Mouse (Mus musculus) liver, embryonic 15.5 days (tissue): ENCODE measurements around the gene Rprd2. TPM values are rescaled to one million over a fixed set of nuclear protein-coding genes. Genes with fewer than 3 reads are reported as not detected.

Experiments
- ATAC-seq: fragments of 200-750 bp; cut with Nextera tagmentation; 2 replicates; pipeline ENCODE4 v1.8.0; 2017; ENCODE audit warnings: moderate number of reproducible peaks, mild to moderate bottlenecking, moderate library complexity; ENCODE audit not compliant: insufficient read depth
- H3K27ac ChIP-seq: fragments of 300-500 bp; sonication (generic); replicated peaks from 2 replicates; pipeline ENCODE4 v1.5.1; 2015; ENCODE audit warnings: mild to moderate bottlenecking, inconsistent platforms
- H3K27me3 ChIP-seq: fragments of 300-500 bp; sonication (generic); 2 replicates; pipeline ENCODE4 v1.6.1; 2015; ENCODE audit warnings: mild to moderate bottlenecking, inconsistent platforms
- H3K36me3 ChIP-seq: fragments of 300-500 bp; sonication (generic); replicated peaks from 2 replicates; pipeline ENCODE4 v1.6.1; 2015; ENCODE audit warnings: moderate library complexity, mild to moderate bottlenecking, inconsistent platforms
- H3K4me1 ChIP-seq: fragments of 300-500 bp; sonication (generic); replicated peaks from 2 replicates; pipeline ENCODE4 v1.6.1; 2015; ENCODE audit warnings: inconsistent platforms
- H3K4me2 ChIP-seq: fragments of 300-500 bp; sonication (generic); 2 replicates; pipeline ENCODE4 v1.6.1; 2015; ENCODE audit warnings: moderate library complexity, mild to moderate bottlenecking, inconsistent platforms
- H3K4me3 ChIP-seq: fragments of 300-500 bp; sonication (generic); replicated peaks from 2 replicates; pipeline ENCODE4 v1.5.1; 2015; ENCODE audit warnings: mild to moderate bottlenecking, inconsistent platforms
- H3K9ac ChIP-seq: fragments of 300-500 bp; sonication (generic); 2 replicates; pipeline ENCODE4 v1.6.1; 2015; ENCODE audit warnings: moderate library complexity, mild to moderate bottlenecking, inconsistent platforms
- H3K9me3 ChIP-seq: fragments of 300-500 bp; sonication (generic); replicated peaks from 2 replicates; pipeline ENCODE4 v1.6.1; 2016; ENCODE audit warnings: inconsistent platforms
- WGBS: fragments of 180-500 bp; shearing (Covaris S2); methylation state at CpG from one replicate; pipeline ENCODE4 v1.1.7; 2015; ENCODE audit warnings: mixed read lengths; ENCODE audit not compliant: insufficient replicate concordance; 5-methylcytosine and 5-hydroxymethylcytosine counted together
- polyA plus RNA-seq: library from polyadenylated mRNA; unstranded; fragments of >200 nt; fragmentation: Nextera tagmentation; extraction: Ambion mirVana; gene quantifications from 2 replicates; pipeline ENCODE4 v1.2.1, GENCODE M21; 2015

Rprd2 gene
- polyA plus RNA-seq, 1 experiment from 2014 or later, result 6.5 TPM

DNA sequence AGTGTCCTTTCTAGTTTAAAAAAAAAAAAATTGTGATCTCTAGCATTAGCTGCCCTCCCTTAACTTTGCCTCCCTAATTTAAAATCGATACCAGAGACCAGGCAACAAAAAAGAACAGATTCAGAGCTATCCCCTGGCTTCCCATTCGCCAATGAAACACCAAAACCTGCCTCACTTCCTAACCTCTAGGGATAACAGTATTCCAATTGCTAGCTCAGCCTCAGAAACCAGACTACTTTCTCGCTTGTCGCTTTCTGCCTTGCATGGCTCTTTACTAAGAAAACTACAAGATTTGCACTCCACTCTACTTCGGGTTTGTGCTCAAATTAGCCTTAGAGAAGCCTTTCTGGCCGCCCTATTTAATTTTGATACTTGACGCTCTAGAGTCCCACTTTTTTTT is 37.5 kb upstream of the Rprd2 start:
- peak overlapping the region; percentile 84 for H3K9ac ChIP-seq
- H3K36me3 ChIP-seq, result peaks cover 24% of the 10 kb centered on the region
- no peaks in the 10 kb centered on the region for H3K27me3 ChIP-seq
- H3K27ac ChIP-seq, result peak overlapping the region; percentile 81
- 34% methylated on average over 7 of the region's 7 CpGs for WGBS
- H3K4me2 ChIP-seq, result peak overlapping the region; percentile 78
- no peaks in the 10 kb centered on the region for H3K9me3 ChIP-seq
- peak overlapping the region; percentile 87 for H3K4me3 ChIP-seq
- peaks cover 43% of the 10 kb centered on the region for H3K4me1 ChIP-seq
- no peak for ATAC-seq

DNA sequence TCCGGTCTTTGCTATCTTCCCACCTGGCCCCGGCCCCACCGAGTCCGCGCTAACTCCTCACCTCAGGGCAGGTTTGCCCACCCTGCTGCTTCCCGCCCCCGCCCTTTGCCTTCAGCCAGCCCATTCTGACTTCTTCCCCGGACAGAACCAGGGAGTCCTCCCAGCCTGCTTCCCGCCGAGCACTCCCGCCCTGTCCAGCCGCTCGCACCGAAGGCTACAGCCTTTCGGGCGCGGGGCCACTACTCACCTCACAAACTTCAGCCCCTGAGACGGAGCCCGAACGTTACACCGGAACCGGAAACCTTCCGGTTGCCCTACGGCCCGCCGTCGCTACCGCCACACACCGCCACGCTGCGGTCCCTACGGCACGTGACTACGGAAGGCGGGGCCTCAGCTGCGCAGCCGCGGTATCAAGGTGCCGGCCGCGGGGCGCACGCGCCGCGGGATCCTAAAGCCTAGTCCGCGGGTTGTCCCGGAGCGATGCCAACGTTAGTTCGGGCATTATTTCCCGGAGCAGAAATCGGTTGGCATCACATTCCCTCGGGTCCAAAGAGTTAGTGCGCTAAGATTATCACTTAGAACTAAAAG is 36.9 kb upstream of the Rprd2 start, which contains the start of gene Prpf3:
Gene Prpf3 (minus strand): TSS at position 384 of the 588 bp plus-strand sequence.
- ATAC-seq, result peak; percentile 96
- H3K27ac ChIP-seq, result peak within 1 kb of the TSS; percentile 81
- H3K27me3 ChIP-seq, result no peaks in the 10 kb centered on the region
- H3K4me1 ChIP-seq, result peaks cover 48% of the 10 kb centered on the region
- under 1% methylated on average over 56 of the region's 56 CpGs for WGBS
- H3K4me3 ChIP-seq, result peak within 1 kb of the TSS; percentile 87
- H3K36me3 ChIP-seq, result peaks cover 30% of the 10 kb centered on the region
- peak within 1 kb of the TSS; percentile 84 for H3K9ac ChIP-seq
- H3K9me3 ChIP-seq, result no peaks in the 10 kb centered on the region
- peak within 1 kb of the TSS; percentile 78 for H3K4me2 ChIP-seq

DNA sequence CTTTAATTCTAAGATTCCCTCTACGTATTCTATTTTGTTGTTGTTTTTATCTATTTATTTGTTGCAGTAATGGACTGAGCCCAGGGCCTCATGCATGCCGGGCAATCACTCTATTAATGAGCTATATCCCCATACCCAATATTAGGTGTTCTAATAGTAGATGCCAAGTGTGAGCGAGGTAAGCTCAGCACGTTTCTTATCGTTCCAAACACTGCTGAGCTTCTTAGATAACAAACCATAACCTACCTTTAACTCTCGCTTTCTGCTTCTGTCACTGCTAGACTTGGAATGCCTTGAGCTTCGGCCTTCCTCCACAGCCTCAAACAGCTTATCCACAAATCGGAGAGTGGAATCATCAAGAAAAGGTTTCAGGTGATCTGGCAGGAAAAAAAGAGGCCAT is 32.7 kb upstream of the Rprd2 start:
- ATAC-seq, result no peak
- Histone ChIP-seq H3K9me3 (no peaks in the 10 kb centered on the region), H3K36me3 (peaks cover 72% of the 10 kb centered on the region), H3K9ac (no peak overlapping the region), H3K4me3 (no peak overlapping the region), H3K4me2 (peak overlapping the region; percentile 16; the same call in 1 of the 2 replicates), H3K27me3 (no peaks in the 10 kb centered on the region), H3K27ac (0 out of 2 replicates have a peak overlapping the region, but pooled peaks have one; percentile 16), H3K4me1 (peaks cover 48% of the 10 kb centered on the region)
- 33% methylated on average over 8 of the region's 8 CpGs for WGBS

DNA sequence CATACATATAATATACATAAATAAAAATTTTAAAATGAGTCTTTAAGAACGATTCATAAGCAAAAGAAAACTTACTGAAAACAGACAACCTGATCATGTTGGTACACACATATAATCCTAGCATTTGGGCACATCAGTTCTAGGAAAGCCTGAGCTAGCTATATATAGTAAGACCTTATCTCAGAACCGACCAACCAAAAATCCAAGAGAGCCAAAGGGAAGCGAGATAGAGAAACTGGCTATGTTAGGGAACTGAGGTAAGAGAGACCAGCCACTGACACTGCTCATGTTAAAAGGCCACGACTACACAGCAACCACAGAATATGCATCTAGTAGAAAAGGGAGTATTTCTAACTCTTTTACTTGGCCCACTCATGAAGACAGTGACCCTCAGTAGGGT is 31.9 kb upstream of the Rprd2 start:
- H3K9me3 ChIP-seq, result no peaks in the 10 kb centered on the region
- H3K4me1 ChIP-seq, result peaks cover 44% of the 10 kb centered on the region
- 29% methylated on average over 4 of the region's 4 CpGs for WGBS
- H3K27me3 ChIP-seq, result no peaks in the 10 kb centered on the region
- H3K36me3 ChIP-seq, result peaks cover 79% of the 10 kb centered on the region
- no peak overlapping the region for H3K4me3 ChIP-seq
- peak overlapping the region; percentile 16; the same call in 1 of the 2 replicates for H3K27ac ChIP-seq
- H3K9ac ChIP-seq, result no peak overlapping the region
- no peak; the same call in 1 of the 2 replicates for ATAC-seq
- H3K4me2 ChIP-seq, result 0 out of 2 replicates have a peak overlapping the region, but pooled peaks have one; percentile 3

DNA sequence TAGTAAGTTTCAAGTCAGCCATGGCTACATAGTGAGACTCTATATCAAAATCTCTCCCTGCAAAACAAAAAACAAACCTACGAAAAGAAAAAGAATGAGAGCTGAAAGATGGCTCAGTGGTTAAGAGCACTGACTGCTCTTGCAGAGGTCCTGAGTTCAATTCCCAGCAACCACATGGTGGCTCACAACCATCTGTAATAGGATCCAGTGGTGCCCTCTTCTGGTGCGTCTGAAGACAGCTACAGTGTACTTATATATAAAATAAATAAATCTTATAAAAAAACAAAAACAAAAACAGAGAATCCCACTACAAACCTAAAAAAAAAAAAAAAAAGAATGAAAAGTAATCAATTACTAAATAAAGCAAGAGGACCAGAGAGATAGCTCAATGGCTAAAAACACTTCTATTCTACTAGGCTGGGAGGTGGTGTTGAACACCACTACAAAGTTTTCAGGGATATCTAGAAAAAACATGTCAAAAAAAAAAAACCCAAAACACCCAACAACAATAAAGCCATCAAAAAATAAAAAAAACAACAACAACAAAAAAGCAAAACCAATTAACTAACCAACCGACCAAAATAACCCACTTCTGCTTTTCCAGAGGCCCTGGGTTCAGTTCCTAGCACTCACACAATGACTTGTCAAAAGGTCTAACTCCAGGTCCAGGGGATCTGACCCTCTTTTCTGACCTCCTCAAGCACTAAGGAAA is 24.0 kb upstream of the Rprd2 start:
- ATAC-seq, result no peak
- 68% methylated on average over 3 of the region's 3 CpGs for WGBS
- H3K36me3 ChIP-seq, result peaks cover 94% of the 10 kb centered on the region
- H3K27me3 ChIP-seq, result no peaks in the 10 kb centered on the region
- H3K4me2 ChIP-seq, result no peak overlapping the region
- no peak overlapping the region for H3K9ac ChIP-seq
- H3K4me1 ChIP-seq, result peaks cover 9% of the 10 kb centered on the region
- H3K9me3 ChIP-seq, result no peaks in the 10 kb centered on the region
- H3K4me3 ChIP-seq, result no peak overlapping the region
- H3K27ac ChIP-seq, result no peak overlapping the region

DNA sequence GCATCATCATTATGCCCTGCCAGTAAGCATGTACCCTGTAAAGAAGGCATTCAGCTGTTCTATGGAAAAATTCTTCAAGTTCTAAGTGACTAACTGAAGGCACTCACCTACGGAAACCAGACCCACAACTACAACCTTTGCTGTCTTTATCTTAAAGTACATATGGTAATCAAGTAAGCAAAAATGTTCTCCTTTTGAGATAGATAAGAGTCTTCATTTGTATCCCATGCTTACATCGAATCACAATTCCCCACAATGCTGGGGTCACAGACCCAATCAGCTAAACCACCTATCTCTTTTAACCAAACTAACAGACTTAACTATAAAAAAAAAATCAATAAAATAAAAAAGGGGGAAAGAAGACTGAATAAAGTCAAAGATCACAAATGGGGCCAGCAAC is 20.6 kb upstream of the Rprd2 start:
- H3K27me3 ChIP-seq, result no peaks in the 10 kb centered on the region
- H3K36me3 ChIP-seq, result peaks cover 90% of the 10 kb centered on the region
- H3K27ac ChIP-seq, result no peak overlapping the region
- WGBS, result 22% methylated on average over 2 of the region's 2 CpGs
- no peak for ATAC-seq
- no peak overlapping the region for H3K9ac ChIP-seq
- H3K4me1 ChIP-seq, result peaks cover 9% of the 10 kb centered on the region
- H3K4me3 ChIP-seq, result no peak overlapping the region
- no peak overlapping the region for H3K4me2 ChIP-seq
- H3K9me3 ChIP-seq, result no peaks in the 10 kb centered on the region

DNA sequence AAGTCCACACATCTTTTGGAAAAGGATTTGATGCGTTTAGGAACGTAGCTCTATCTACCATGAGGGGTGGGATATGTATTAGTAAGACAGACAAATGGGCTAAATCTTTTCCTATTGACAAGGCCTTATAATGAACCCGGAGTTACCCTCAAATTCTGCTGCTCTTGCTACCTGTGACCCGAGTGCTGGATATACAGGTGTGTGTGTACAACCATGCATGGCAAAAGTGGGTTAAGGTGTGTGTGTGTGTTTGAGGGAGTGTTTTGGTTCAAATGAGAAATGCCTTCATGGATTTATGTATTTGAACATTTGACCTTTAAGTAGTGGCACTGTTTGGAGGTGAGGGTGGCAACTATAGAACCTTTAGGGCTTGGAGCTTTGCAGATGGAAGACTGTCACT is 10.4 kb upstream of the Rprd2 start:
- ATAC-seq, result no peak
- H3K27me3 ChIP-seq, result no peaks in the 10 kb centered on the region
- no peak overlapping the region for H3K4me3 ChIP-seq
- peaks cover 64% of the 10 kb centered on the region for H3K36me3 ChIP-seq
- no peak overlapping the region for H3K27ac ChIP-seq
- H3K4me2 ChIP-seq, result no peak overlapping the region
- H3K4me1 ChIP-seq, result no peaks in the 10 kb centered on the region
- WGBS, result 90% methylated on average over 4 of the region's 4 CpGs
- no peak overlapping the region for H3K9ac ChIP-seq
- no peaks in the 10 kb centered on the region for H3K9me3 ChIP-seq

DNA sequence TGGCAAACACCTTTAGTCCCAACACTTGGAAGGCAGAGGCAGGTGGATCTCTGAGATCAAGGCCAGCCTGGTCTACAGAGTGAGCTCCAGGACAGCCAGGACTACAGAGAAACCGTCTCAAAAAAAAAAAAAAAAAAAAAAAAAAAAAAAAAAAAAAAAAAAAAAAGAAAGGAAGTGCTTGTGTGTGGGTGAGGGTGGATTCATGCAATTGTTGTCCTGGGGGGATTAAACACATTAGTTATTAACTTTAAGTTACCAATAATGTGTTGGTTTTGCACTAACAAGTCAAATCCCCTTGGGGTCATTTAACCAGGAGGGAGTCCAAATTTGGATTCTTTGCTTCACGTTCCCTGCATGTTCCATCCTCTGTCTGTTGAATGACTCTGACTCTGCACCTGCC is 7.6 kb upstream of the Rprd2 start:
- 63% methylated on average over 2 of the region's 2 CpGs for WGBS
- Histone ChIP-seq H3K36me3 (peaks cover 37% of the 10 kb centered on the region), H3K9me3 (no peaks in the 10 kb centered on the region), H3K27me3 (no peaks in the 10 kb centered on the region), H3K27ac (no peak overlapping the region), H3K9ac (no peak overlapping the region), H3K4me3 (no peak overlapping the region), H3K4me1 (peaks cover under 1% of the 10 kb centered on the region), H3K4me2 (no peak overlapping the region)
- ATAC-seq, result no peak

DNA sequence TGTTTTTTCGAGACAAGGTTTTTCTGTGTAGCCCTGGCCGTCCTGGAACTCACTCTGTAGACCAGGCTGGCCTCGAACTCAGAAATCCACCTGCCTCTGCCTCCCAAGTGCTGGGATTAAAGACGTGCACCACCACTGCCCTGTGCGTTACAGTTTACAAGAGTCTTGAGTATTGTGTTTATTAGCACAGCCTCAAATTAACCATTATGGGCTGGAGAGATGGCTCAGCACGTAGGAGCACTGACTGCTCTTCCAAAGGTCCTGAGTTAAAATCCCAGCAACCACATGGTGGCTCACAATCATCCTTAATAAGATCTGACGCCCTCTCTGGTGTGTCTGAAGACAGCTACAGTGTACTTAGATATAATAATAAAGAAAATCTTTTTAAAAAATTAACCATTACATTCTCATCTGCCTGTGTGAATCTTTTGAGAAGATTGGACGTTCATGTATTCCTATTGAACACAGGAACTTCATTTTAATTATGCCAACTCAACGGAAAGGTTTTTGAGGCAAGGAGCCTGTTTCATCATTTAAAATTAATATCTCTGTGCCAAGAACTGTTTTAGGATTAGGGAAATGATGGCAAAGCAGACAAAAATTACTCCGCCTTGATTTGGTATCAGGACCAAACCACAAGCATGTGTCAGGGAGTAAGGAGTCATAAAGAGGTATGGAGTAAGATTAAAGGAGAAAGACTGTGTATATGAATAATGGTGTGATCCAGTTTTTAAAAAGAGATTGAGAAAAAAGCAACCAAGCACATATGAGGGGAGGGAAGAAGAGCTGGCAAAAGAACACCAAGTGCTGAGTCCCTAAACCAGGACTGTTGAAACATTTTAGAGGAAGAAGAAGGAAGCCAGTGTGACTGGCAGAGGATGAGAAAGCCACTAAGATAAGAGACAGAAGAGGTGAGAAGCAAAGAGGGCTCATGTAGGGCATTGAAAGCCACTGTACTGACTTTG is 1.7 kb upstream of the Rprd2 start:
- peak overlapping the region; percentile 82 for H3K4me2 ChIP-seq
- 21% methylated on average over 10 of the region's 10 CpGs for WGBS
- H3K9me3 ChIP-seq, result no peaks in the 10 kb centered on the region
- H3K9ac ChIP-seq, result peak overlapping the region; percentile 68
- H3K4me1 ChIP-seq, result peaks cover 34% of the 10 kb centered on the region
- no peaks in the 10 kb centered on the region for H3K36me3 ChIP-seq
- peak overlapping the region; percentile 96 for H3K27ac ChIP-seq
- ATAC-seq, result no peak
- H3K4me3 ChIP-seq, result peak overlapping the region; percentile 92
- no peaks in the 10 kb centered on the region for H3K27me3 ChIP-seq

DNA sequence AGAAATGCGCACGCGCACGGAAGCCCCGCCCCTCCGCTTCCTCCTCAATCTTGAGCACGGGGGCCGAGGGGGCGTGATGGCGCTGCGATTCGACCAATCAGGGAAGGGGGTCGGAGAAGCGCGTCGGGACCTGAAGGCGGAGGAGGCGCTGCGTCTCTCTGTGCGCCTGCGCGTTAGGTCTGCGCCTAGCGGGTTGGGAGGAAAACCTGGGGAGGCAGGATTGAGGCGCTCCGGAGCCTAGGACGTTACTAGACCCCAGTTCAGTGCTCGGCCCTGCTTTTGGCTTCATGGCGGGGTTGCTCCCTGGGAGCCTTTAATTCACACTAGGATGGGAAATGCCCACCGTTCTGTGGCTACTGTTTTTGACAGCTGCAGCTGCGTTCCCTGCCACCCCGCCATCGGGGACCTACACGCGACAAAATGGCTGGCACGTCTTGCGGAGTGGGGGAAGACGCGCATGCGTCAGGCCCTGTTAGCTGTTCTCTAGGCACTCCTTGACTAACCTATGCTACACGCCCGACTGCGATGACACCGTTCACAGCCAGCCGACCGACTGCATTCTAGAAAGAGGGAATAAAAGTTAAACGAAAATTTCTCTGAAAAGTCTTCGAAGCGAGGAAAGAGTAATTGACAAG is 805 bp upstream of the Rprd2 start:
- H3K36me3 ChIP-seq, result no peaks in the 10 kb centered on the region
- H3K4me1 ChIP-seq, result peaks cover 38% of the 10 kb centered on the region
- H3K9me3 ChIP-seq, result no peaks in the 10 kb centered on the region
- H3K27ac ChIP-seq, result peak overlapping the region; percentile 100
- H3K4me3 ChIP-seq, result peak overlapping the region; percentile 92
- peak overlapping the region; percentile 82 for H3K4me2 ChIP-seq
- WGBS, result under 1% methylated on average over 49 of the region's 49 CpGs
- peak; percentile 96 for ATAC-seq
- H3K27me3 ChIP-seq, result no peaks in the 10 kb centered on the region
- peak overlapping the region; percentile 68 for H3K9ac ChIP-seq
